Mouse (Mus musculus) adrenal gland, adult 2 months (tissue): Measurements from ENCODE around the gene Matn3. TPM values are rescaled to one million over a fixed set of nuclear protein-coding genes. Genes with fewer than 3 reads are reported as not detected.

Experiments used
- polyA plus RNA-seq: library from polyadenylated mRNA; depleted of rRNA; stranded (reverse); fragments of >200 nt; gene quantifications from 2 replicates; pipeline ENCODE4 v1.2.3, GENCODE M21; 2012; rRNA removed
- total RNA-seq, 2 experiments: library from RNA; stranded (reverse); gene quantifications; 2 replicates each; pipeline ENCODE4 v1.2.3; 2021

Matn3 gene
- total and polyA plus RNA-seq, 3 experiments = not detected

Other genes with a start within 250 kb of the Matn3 start
- gene Sdc1, start 176.6 kb upstream of the Matn3 start, total RNA-seq = 10 to 100 TPM; 14.0 to 20.9 TPM
- gene Sdc1, start 176.6 kb upstream of the Matn3 start, polyA plus RNA-seq = 16.4 and 18.0 TPM in 2 replicates
- gene Laptm4a, start 26.3 kb upstream of the Matn3 start, total RNA-seq = 100 to 1,000 TPM; 500 to 622 TPM
- gene Laptm4a, start 26.3 kb upstream of the Matn3 start, polyA plus RNA-seq = 243 and 281 TPM in 2 replicates
- 10 to 100 TPM in 1 of 2 experiments, 1 to 10 TPM in 1; 9.0 to 23.1 TPM for gene Wdr35, start 26.0 kb downstream of the Matn3 start, total RNA-seq
- gene Wdr35, start 26.0 kb downstream of the Matn3 start, polyA plus RNA-seq = 0.75 and 1.0 TPM in 2 replicates
- 10 to 100 TPM; 13.8 to 14.5 TPM for gene Ttc32, start 82.1 kb downstream of the Matn3 start, total RNA-seq
- gene Ttc32, start 82.1 kb downstream of the Matn3 start, polyA plus RNA-seq = 15.3 and 19.7 TPM in 2 replicates